Mouse (Mus musculus) bone marrow, adult 2 months (tissue): ENCODE measurements around the gene Ctnnd1.

Source experiments
- CTCF ChIP-seq: fragments of 200-500 bp; IDR thresholded peaks from 2 replicates; pipeline ENCODE4 v1.5.1; 2011; ENCODE audit warnings: low read length, control low read depth; ENCODE audit not compliant: control insufficient read depth, insufficient read depth
- POLR2A ChIP-seq: fragments of 200-500 bp; IDR thresholded peaks from 2 replicates; pipeline ENCODE4 v1.6.1; 2011; ENCODE audit warnings: low read depth, mild to moderate bottlenecking, control low read depth, low read length, borderline replicate concordance; ENCODE audit not compliant: control insufficient read depth

DNA sequence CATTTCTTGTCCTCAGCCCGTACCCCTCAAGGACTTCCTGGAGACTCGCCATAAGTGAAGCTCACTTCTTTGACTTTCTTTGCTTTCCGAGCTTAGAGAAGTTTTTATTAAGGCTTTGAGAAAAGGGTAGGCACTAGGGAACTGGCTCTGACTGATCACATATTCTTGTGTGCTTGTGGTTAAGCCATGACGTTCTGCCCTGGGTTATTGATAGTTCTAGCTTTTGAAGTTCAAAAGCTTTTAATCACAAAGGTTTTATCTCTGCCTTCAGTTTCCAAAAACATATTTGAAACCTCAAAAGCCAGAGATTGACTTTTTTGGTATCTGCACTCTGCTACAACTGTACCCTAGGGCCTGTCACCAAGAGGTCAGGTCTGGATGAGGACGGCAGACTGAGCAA, 68.3 kb downstream of the Ctnnd1 start:
- TF ChIP-seq CTCF (no peak), POLR2A (no peak)
